Mouse (Mus musculus): ENCODE results near the gene Rpp21.

Gene Rpp21

GRCm38 (mm10) chr17:36257969-36258368, at the start of gene Rpp21:
Rpp21 (minus strand) TSS chr17:36258069.
- no peak for DNase-seq (ENCODE audit: low read depth, low spot score)

DNA sequence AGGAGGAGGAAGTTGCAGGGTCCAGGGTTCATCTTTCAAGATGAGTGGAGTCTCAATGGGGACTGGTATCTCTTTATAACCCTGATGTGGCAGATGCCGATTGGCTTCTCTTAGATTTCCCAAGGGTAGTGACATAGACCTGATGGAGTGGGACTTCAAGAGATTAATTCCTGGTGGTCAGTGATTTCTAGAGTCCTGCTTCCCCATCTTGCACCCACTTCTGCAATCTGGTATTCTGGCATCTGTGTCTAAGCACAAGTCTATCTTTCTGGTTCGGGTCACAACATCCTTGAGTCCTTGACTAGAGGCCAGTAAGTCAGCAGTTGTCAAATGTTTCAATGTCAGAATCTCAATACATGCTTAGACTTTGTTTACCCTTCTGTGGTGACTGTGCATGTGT, 28.5 kb upstream of the Rpp21 start, which contains the start of gene H2-M10.2:
Gene H2-M10.2 (minus strand): TSS at position 101 of the 400 bp plus-strand sequence.
- DNase-seq (ENCODE audit: low read depth, low spot score): no peak

DNA sequence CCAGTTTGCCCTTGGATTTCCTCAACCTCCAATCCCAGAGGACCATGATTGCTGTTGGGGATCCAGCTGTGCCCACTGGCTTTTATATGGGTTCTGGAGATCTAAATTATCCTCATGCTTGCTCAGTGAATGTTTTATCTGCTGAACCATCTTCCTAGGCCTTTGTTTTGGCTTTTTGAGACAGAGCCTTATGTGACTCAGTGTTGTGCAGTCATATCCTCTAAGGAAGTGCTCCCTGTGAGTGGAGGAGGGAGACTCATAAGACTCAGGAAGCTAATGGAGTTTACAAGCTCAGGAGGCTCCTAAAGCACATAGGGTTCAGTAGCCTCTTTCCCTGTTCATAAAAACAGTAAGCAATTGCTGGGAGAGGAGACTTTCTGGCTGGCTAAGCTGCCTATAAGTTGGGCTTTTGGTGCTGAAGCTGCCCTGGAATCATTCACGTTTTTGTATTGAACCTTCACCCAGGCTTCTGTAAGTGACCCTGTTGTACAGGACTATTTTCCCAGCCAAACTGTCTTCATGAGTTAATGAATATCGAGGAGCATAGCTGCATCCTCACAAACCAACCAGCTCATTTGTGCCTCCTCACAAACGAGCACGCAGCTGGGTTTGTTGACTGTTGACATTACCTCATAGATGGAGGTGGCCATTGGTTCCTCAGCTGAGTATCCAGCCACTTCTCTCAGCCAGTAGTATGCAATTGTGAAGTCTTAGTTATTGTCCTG, 23.8 kb upstream of the Rpp21 start:
- DNase-seq (ENCODE audit: low read depth, low spot score): no peak

- DNase-seq (ENCODE audit: low read depth, low spot score): no peak
Measured at GRCm38 (mm10) chr17:36274776-36275175, 16.9 kb upstream of the Rpp21 start.

GRCm38 (mm10) chr17:36273796-36274195, 15.9 kb upstream of the Rpp21 start:
- DNase-seq (ENCODE audit: low read depth, low spot score): no peak

DNA sequence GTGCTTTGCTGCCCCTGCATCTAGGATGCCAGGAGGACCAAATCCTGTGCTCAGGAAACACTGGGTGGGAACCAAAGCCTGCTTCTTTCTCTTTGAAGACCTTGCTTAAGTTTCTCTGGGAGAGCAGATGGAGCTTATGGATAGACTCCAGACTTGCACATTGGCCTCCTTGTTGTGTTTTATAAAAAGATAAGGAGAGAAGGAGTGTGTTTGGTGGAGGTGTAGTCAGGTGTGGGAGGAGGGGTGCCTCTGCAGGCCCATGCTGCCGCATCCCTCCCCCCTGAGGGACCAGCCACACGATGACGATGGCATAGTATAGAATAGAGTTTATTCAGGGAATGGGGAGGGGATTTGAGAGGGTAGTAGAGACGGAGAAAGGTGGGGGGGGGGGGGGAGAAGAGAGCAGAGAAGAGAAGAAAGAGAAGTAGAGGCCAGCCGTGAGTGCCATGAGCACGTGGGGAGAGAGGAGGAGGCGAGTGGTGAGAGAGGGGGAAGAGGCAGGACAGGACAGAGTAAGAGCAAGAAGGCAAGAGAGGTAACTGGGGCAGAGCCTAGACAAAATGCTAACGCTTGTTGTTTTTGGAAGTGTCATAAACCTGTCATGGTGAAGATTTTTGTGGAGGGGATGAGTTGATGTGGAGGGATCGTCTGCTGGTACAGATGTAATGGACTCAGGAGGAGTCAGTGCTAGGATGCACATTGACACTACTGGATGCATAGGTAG, 14.9 kb upstream of the Rpp21 start:
- no peak for DNase-seq (ENCODE audit: low read depth, low spot score)

- no peak for DNase-seq (ENCODE audit: low read depth, low spot score)
Measured at GRCm38 (mm10) chr17:36271586-36272256, 13.9 kb upstream of the Rpp21 start, which contains the start of gene Trim39. Trim39 (minus strand) TSS chr17:36272247.

- no peak for DNase-seq (ENCODE audit: low read depth, low spot score)
Measured at GRCm38 (mm10) chr17:36270956-36271585, 13.2 kb upstream of the Rpp21 start.

GRCm38 (mm10) chr17:36265834-36266233, 8.0 kb upstream of the Rpp21 start:
- DNase-seq (ENCODE audit: low read depth, low spot score): no peak

- no peak for DNase-seq (ENCODE audit: low read depth, low spot score)
Measured at GRCm38 (mm10) chr17:36264273-36264925, 6.5 kb upstream of the Rpp21 start.

DNA sequence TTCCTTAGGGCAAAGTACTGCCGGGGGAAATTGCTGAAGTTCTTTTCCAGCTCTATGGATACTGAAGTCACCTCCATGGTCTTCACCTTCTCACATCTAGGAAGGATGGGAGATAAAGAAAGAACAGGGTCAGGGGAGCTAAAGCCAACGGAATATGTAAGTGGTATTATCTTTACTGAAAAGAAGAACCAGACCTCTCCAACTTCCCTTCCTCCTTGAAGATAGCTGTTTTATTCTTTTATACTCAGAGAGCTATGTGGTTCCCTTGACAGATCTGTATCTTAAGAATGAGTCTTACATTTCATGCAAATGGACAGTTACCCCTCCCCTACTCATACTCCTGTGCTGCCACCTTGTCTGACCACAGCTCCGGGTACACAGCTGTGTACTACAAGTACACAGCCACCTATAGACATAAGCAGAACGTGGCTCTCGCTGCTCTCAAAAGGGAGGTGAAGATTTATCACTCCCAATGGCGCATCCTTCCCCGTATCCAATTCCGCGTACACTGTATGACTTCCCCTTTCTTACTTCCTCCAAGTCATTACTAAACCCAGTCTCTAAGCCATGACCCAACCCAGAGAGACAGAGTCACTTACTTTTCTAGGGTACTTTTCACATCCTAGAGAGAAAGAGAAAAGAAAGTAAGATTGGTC, 3.8 kb upstream of the Rpp21 start:
- no peak for DNase-seq (ENCODE audit: low read depth, low spot score)

GRCm38 (mm10) chr17:36257241-36257947, 475 bp downstream of the Rpp21 start:
- DNase-seq (ENCODE audit: low read depth, low spot score): no peak

DNA sequence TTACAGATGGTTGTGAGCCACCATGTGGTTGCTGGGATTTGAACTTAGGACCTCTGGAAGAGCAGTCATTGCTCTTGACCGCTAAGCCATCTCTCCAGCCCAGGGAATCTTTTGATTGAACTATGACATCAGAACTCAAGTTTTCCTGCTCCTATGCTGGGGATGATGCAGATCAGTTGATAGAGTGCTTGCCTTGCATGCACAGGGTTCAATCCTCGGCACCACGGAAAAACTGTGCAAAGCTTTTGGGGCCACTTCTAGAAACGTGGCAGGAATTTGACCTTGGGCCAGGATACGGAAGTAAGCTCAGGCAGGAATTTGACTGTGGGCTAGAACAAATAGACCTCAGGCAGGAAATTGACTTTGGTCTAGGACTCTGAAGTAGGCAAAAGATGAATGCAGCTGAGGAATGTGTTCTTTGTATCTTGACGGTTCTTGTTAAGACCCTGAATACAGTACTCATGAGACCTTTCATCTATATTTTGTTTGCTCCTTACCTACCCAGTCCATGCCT, 4.7 kb downstream of the Rpp21 start:
- no peak for DNase-seq (ENCODE audit: low read depth, low spot score)

GRCm38 (mm10) chr17:36252250-36252876, 5.5 kb downstream of the Rpp21 start:
- DNase-seq (ENCODE audit: low read depth, low spot score): no peak

- no peak for DNase-seq (ENCODE audit: low read depth, low spot score)
Measured at GRCm38 (mm10) chr17:36248886-36249285, 9.0 kb downstream of the Rpp21 start.

- DNase-seq (ENCODE audit: low read depth, low spot score): no peak
Measured at GRCm38 (mm10) chr17:36245741-36246140, 12.1 kb downstream of the Rpp21 start.

- DNase-seq (ENCODE audit: low read depth, low spot score): no peak
Measured at GRCm38 (mm10) chr17:36244031-36244430, 13.8 kb downstream of the Rpp21 start.

GRCm38 (mm10) chr17:36240637-36241213, 17.1 kb downstream of the Rpp21 start:
- no peak for DNase-seq (ENCODE audit: low read depth, low spot score)

- no peak for DNase-seq (ENCODE audit: low read depth, low spot score)
Measured at GRCm38 (mm10) chr17:36237321-36237921, 20.4 kb downstream of the Rpp21 start.

All from WW6 (cell line).